Mouse (Mus musculus) embryo, embryonic 10 days (tissue): ENCODE measurements at regions not wholly inside any gene's neighbourhood (a gene's known extent, or its start where the extent isn't known, plus 50 kb on each side); places are given as distances from the start of the nearest gene placed in this dataset.

ENCODE experiments used
- DNase-seq: peaks from one replicate; pipeline ENCODE4 v3.0.0-alpha.2; 2015; ENCODE audit warnings: low spot score

GRCm38 (mm10) chr13:102518169-102518882 is 175.0 kb upstream of the Cd180 start:
- no peak for DNase-seq

- no peak for DNase-seq
These were observed 171.9 kb upstream of the Cd180 start for GRCm38 (mm10) chr13:102521427-102521826.

- no peak for DNase-seq
These were observed 171.3 kb upstream of the Cd180 start for GRCm38 (mm10) chr13:102522080-102522479.

- DNase-seq, result no peak
These were observed 166.7 kb upstream of the Cd180 start for GRCm38 (mm10) chr13:102526621-102527140.

- DNase-seq, result peak; percentile 35
These were observed 159.6 kb upstream of the Cd180 start for GRCm38 (mm10) chr13:102533784-102534183.

- peak; percentile 48 for DNase-seq
These were observed 155.7 kb upstream of the Cd180 start for GRCm38 (mm10) chr13:102537424-102538242.

GRCm38 (mm10) chr13:102540436-102540835 is 152.9 kb upstream of the Cd180 start:
- no peak for DNase-seq

GRCm38 (mm10) chr13:102544359-102545165 is 148.8 kb upstream of the Cd180 start:
- DNase-seq, result peak; percentile 28

GRCm38 (mm10) chr13:102545845-102546615 is 147.3 kb upstream of the Cd180 start:
- peak; percentile 77 for DNase-seq

GRCm38 (mm10) chr13:102548252-102548651 is 145.1 kb upstream of the Cd180 start:
- DNase-seq, result no peak

GRCm38 (mm10) chr13:102566846-102567572 is 126.3 kb upstream of the Cd180 start:
- DNase-seq, result no peak

- DNase-seq, result no peak
These were observed 123.8 kb upstream of the Cd180 start for GRCm38 (mm10) chr13:102569580-102569979.

GRCm38 (mm10) chr13:102570286-102570685 is 123.1 kb upstream of the Cd180 start:
- DNase-seq, result no peak

- DNase-seq, result no peak
These were observed 120.0 kb upstream of the Cd180 start for GRCm38 (mm10) chr13:102573286-102573921.

GRCm38 (mm10) chr13:102576871-102577662 is 116.3 kb upstream of the Cd180 start:
- peak; percentile 14 for DNase-seq

- no peak for DNase-seq
These were observed 114.5 kb upstream of the Cd180 start for GRCm38 (mm10) chr13:102578811-102579210.

GRCm38 (mm10) chr13:102579638-102580037 is 113.7 kb upstream of the Cd180 start:
- DNase-seq, result no peak

- DNase-seq, result no peak
These were observed 109.2 kb upstream of the Cd180 start for GRCm38 (mm10) chr13:102583984-102584645.

- no peak for DNase-seq
These were observed 107.1 kb upstream of the Cd180 start for GRCm38 (mm10) chr13:102586215-102586614.
